Mouse (Mus musculus): ENCODE results near the gene Prrx2. TPM values are rescaled to one million over a fixed set of nuclear protein-coding genes. Genes with fewer than 3 reads are reported as not detected.

Prrx2 gene
- polyA plus RNA-seq, 1 experiment from 2014 or later, result 3.6 TPM

DNA sequence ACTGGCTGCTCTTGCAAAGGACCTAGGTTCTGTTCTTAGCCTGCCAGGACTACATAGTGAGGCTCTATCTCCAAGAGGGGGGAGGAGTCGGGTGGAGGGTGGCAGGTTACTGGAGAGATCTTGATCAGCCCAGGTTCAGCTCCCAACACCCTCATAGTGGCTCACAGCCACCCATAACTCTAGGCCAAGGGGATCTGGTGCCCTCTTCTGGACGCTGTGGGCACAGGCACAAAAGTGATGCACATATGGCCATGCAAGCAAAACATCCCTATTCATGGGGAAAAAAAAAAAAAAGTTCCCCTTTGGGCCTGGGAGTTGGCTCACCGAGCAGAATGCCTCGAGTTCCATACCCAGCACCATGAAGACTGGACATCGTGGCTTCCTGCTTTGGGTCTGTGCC lies 5.5 kb upstream of the Prrx2 start:
- peaks cover 23% of the 10 kb centered on the region for H3K36me3 ChIP-seq (ENCODE audit: control insufficient read depth, insufficient read depth, low read length)

DNA sequence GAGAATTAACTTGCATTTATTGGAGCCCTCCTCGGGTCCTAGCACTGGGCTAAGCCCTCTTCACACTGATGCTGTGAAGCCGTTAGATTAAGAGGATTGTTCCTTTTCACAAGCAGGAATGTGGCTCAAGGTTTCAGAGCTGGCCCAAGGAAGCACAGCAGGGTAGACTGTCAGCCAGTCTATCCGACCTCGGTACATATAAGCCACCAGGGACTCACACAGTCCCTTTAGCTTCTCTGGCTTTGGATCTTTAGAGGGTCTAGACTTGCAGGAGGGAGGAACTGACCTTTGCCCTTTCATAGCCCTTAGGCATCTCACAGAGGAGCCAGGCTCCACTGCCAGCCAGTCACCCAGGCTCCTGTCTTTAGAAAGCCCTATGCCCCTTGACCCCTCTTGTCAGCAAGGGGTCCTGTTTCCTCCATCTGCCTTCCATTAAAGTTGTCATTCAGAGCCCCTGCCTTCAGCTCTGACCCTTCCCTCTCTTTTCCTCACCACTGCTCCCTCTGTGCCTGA lies 4.4 kb upstream of the Prrx2 start, which contains the start of gene Asb6:
Gene Asb6, minus strand, starts transcription at position 51 of the 513 bp plus-strand sequence.
- no peak for ATAC-seq (replicated peaks; ENCODE audit: low FRiP score, low TSS enrichment, low read depth)
- H3K4me3 ChIP-seq (ENCODE audit: low read depth, low read length), result no peak within 1 kb of the TSS
- peaks cover 13% of the 10 kb centered on the region for H3K36me3 ChIP-seq (ENCODE audit: control insufficient read depth, insufficient read depth, low read length)
- no peak for DNase-seq (ENCODE audit: low spot score)
- H3K4me1 ChIP-seq (replicated peaks; ENCODE audit: control insufficient read depth, insufficient read depth, low read length), result peaks cover 9% of the 10 kb centered on the region
- 30% methylated on average over 4 of the region's 4 CpGs for WGBS
- H3K9me3 ChIP-seq (ENCODE audit: control insufficient read depth, low read length), result no peaks in the 10 kb centered on the region
- no peak within 1 kb of the TSS for H3K4me2 ChIP-seq (ENCODE audit: low read length)
- no peak within 1 kb of the TSS for H3K27ac ChIP-seq (ENCODE audit: low read depth)
- H3K27me3 ChIP-seq (replicated peaks; ENCODE audit: control insufficient read depth, insufficient read depth, low read length), result no peaks in the 10 kb centered on the region
- no peak within 1 kb of the TSS for H3K9ac ChIP-seq (ENCODE audit: low read length)

More for the DNA sequence above, 5.5 kb upstream of the Prrx2 start:
- Histone ChIP-seq H3K4me1 (replicated peaks; ENCODE audit: control insufficient read depth, insufficient read depth, low read length) (peaks cover 9% of the 10 kb centered on the region), H3K27ac (ENCODE audit: low read depth) (no peak overlapping the region), H3K27me3 (replicated peaks; ENCODE audit: control insufficient read depth, insufficient read depth, low read length) (no peaks in the 10 kb centered on the region), H3K4me3 (ENCODE audit: low read depth, low read length) (no peak overlapping the region), H3K9me3 (ENCODE audit: control insufficient read depth, low read length) (no peaks in the 10 kb centered on the region), H3K9ac (ENCODE audit: low read length) (no peak overlapping the region), H3K4me2 (ENCODE audit: low read length) (no peak overlapping the region)
- DNase-seq (ENCODE audit: low spot score) (no peak), ATAC-seq (replicated peaks; ENCODE audit: low FRiP score, low TSS enrichment, low read depth) (no peak)
- WGBS, result 36% methylated on average over 5 of the region's 5 CpGs

DNA sequence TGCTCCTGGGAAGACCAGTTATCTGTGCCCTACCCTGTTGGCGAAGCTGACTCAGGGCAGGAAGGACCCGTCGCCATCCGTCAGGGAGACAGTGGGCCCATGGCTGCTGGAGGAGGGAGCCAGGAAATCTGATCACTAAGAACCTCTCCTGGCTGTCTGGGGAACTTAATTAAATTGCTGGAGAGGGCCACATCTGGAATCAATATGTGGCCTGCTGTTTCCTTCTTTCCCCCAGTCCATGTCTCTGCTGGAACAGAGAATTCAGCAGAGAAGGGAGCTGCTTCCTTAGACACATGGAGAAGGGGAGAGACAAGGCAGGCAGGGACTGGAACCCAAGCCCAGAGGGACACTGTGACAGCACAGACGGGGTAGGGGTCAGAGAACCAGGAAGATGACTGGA lies 1.1 kb upstream of the Prrx2 start:
- H3K27ac ChIP-seq (ENCODE audit: low read depth), result no peak overlapping the region
- WGBS, result 42% methylated on average over 5 of the region's 5 CpGs
- no peak overlapping the region for H3K4me2 ChIP-seq (ENCODE audit: low read length)
- H3K4me3 ChIP-seq (ENCODE audit: low read depth, low read length), result no peak overlapping the region
- no peak for ATAC-seq (replicated peaks; ENCODE audit: low FRiP score, low TSS enrichment, low read depth)
- DNase-seq (ENCODE audit: low spot score), result no peak
- no peaks in the 10 kb centered on the region; the same call in 1 of the 2 replicates for H3K4me1 ChIP-seq (replicated peaks; ENCODE audit: control insufficient read depth, insufficient read depth, low read length)
- H3K27me3 ChIP-seq (replicated peaks; ENCODE audit: control insufficient read depth, insufficient read depth, low read length), result no peaks in the 10 kb centered on the region
- H3K9ac ChIP-seq (ENCODE audit: low read length), result no peak overlapping the region
- no peaks in the 10 kb centered on the region for H3K9me3 ChIP-seq (ENCODE audit: control insufficient read depth, low read length)
- no peaks in the 10 kb centered on the region for H3K36me3 ChIP-seq (ENCODE audit: control insufficient read depth, insufficient read depth, low read length)

DNA sequence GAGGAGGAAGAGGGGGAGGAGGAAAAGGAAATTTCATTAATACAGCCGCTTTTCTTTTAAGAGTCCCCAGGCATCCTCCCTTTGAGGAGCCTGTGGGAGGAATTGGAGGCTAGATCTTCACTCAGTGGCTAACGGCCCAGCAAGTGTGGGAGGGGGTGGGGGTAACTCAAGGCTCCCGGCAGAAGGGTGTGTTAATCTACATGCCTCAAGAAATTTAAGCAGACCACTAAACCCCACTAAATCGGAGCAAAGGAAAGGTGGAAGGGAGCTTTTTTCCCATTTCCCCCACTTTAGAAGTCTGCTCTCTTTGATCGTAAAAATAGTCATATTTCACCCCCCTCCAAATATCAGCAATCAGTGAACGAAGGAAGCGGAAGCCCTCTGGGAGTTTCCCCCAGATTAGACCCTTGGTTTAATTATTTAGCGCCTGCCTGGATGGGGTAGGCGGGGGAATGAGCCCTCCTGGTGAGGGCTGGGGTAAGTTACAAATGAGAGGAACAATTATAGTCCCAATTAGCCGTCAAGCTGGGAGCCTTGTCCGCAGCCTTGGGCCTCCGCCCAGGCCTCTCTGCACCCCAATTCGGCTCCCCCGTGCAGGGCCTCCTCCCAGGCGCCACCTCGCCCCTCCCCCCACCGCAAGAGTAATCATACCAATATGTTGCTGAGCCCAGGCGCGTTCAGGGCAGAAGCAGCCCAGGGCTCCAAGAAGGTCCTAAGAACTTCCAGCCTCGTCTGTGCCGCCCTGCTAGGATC lies 1.6 kb downstream of the Prrx2 start:
- Histone ChIP-seq H3K4me2 (ENCODE audit: low read length) (peak overlapping the region; percentile 23), H3K9me3 (ENCODE audit: control insufficient read depth, low read length) (no peaks in the 10 kb centered on the region), H3K27ac (ENCODE audit: low read depth) (no peak overlapping the region), H3K27me3 (replicated peaks; ENCODE audit: control insufficient read depth, insufficient read depth, low read length) (no peaks in the 10 kb centered on the region), H3K9ac (ENCODE audit: low read length) (no peak overlapping the region), H3K4me1 (replicated peaks; ENCODE audit: control insufficient read depth, insufficient read depth, low read length) (no peaks in the 10 kb centered on the region; the same call in 1 of the 2 replicates), H3K4me3 (ENCODE audit: low read depth, low read length) (no peak overlapping the region), H3K36me3 (ENCODE audit: control insufficient read depth, insufficient read depth, low read length) (no peaks in the 10 kb centered on the region)
- ATAC-seq (replicated peaks; ENCODE audit: low FRiP score, low TSS enrichment, low read depth) (no peak), DNase-seq (ENCODE audit: low spot score) (no peak)
- 13% methylated on average over 21 of the region's 21 CpGs for WGBS

DNA sequence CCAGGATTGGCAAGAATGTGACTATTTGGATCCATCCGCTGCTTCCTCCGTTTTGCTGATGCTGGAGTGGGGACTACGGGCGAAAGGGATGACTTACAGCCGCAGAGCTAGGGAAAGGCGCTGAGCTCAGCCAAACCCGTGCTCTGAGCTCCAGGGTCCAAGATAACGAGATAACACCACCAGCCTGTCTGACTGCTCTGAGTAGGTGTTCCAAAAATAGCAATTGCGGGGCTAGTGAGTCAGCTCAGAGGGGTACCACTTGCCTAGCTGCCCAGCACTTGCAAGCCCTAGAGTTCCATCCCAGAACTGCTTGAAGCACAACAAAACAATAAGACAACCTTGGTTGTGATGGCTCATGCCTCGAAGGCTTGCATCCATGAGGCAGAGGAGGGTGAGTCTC lies 7.8 kb downstream of the Prrx2 start:
- H3K4me2 ChIP-seq (ENCODE audit: low read length), result no peak overlapping the region
- peaks cover 32% of the 10 kb centered on the region for H3K27me3 ChIP-seq (replicated peaks; ENCODE audit: control insufficient read depth, insufficient read depth, low read length)
- 0 out of 2 replicates have a peak, but pooled peaks cover 5% of the 10 kb centered on the region for H3K4me1 ChIP-seq (replicated peaks; ENCODE audit: control insufficient read depth, insufficient read depth, low read length)
- DNase-seq (ENCODE audit: low spot score), result no peak
- ATAC-seq (replicated peaks; ENCODE audit: low FRiP score, low TSS enrichment, low read depth), result no peak
- H3K4me3 ChIP-seq (ENCODE audit: low read depth, low read length), result no peak overlapping the region
- H3K36me3 ChIP-seq (ENCODE audit: control insufficient read depth, insufficient read depth, low read length), result no peaks in the 10 kb centered on the region
- H3K9ac ChIP-seq (ENCODE audit: low read length), result no peak overlapping the region
- WGBS, result 39% methylated on average over 10 of the region's 10 CpGs
- H3K9me3 ChIP-seq (ENCODE audit: control insufficient read depth, low read length), result no peaks in the 10 kb centered on the region
- H3K27ac ChIP-seq (ENCODE audit: low read depth), result no peak overlapping the region

DNA sequence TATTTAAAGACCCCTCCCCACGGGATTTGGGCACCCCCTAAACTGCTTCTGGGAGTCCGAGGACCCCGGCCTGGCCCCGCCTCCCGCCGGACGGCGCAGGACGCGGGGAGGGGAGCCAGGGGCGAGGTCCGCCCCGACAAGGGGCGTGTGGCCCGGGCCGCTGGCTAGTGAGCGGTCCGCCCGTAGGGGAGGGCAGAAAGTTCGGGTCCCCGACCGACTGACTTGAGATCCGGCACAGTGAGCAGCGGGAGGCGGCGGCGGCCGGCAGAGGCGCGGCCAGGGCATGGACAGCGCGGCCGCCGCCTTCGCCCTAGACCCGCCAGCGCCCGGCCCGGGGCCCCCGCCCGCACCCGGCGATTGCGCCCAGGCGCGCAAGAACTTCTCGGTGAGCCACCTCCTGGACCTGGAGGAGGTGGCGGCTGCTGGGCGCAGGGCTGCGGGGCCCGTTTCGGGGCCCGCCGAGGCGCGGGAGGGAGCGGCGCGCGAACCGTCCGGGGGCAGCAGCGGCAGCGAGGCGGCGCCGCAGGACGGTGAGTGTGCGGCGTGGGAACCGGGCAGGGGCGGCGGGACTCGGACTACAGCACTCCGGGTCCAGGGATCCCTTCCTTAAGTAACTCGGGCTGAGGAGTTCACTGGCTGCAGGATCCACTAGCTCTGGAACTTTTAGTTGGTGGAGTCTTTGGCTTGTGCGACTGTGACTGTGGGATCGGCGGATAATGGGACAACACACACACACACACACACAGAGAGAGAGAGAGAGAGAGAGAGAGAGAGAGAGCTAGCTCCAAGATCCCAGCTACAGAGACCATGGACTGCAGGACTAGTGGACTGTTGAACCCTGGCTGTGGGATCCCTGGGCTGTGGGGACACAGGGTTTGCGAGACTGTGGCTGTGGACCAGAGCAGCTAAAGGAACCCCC lies 10.6 kb downstream of the Prrx2 start:
- peak overlapping the region; percentile 56 for H3K4me3 ChIP-seq (ENCODE audit: low read depth, low read length)
- DNase-seq (ENCODE audit: low spot score), result no peak
- H3K9me3 ChIP-seq (ENCODE audit: control insufficient read depth, low read length), result no peaks in the 10 kb centered on the region
- H3K36me3 ChIP-seq (ENCODE audit: control insufficient read depth, insufficient read depth, low read length), result no peaks in the 10 kb centered on the region
- 0 out of 2 replicates have a peak, but pooled peaks cover 5% of the 10 kb centered on the region for H3K4me1 ChIP-seq (replicated peaks; ENCODE audit: control insufficient read depth, insufficient read depth, low read length)
- H3K9ac ChIP-seq (ENCODE audit: low read length), result peak overlapping the region; percentile 58
- 0 out of 2 replicates have a peak, but pooled peaks have one; percentile 40 for ATAC-seq (replicated peaks; ENCODE audit: low FRiP score, low TSS enrichment, low read depth)
- no peak overlapping the region for H3K27ac ChIP-seq (ENCODE audit: low read depth)
- WGBS, result 1% methylated on average over 80 of the region's 80 CpGs
- H3K27me3 ChIP-seq (replicated peaks; ENCODE audit: control insufficient read depth, insufficient read depth, low read length), result peaks cover 32% of the 10 kb centered on the region
- peak overlapping the region; percentile 82 for H3K4me2 ChIP-seq (ENCODE audit: low read length)

DNA sequence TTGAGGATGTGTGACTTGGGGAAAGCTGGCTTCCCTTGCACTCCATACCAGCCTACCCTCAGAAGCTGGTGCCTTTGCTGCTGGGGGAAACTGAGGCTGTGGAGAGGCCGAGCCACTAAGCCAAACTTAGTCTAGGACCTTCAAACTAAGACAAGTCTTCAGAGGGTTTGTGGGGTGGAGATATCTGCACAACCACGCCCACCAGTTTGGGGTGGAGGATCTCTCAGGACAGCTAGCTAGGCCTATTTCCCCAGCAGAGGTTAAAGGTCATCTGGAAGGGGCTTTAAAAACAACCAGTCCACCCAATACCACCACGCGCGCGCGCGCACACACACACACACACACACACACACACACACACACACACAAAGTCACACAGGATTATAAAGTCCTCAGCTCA lies 11.5 kb downstream of the Prrx2 start:
- Histone ChIP-seq H3K27me3 (replicated peaks; ENCODE audit: control insufficient read depth, insufficient read depth, low read length) (peaks cover 32% of the 10 kb centered on the region), H3K9me3 (ENCODE audit: control insufficient read depth, low read length) (no peaks in the 10 kb centered on the region), H3K4me1 (replicated peaks; ENCODE audit: control insufficient read depth, insufficient read depth, low read length) (0 out of 2 replicates have a peak, but pooled peaks cover 5% of the 10 kb centered on the region), H3K9ac (ENCODE audit: low read length) (no peak overlapping the region; the same call in 1 of the 2 replicates), H3K36me3 (ENCODE audit: control insufficient read depth, insufficient read depth, low read length) (no peaks in the 10 kb centered on the region), H3K4me2 (ENCODE audit: low read length) (peak overlapping the region; percentile 82), H3K4me3 (ENCODE audit: low read depth, low read length) (peak overlapping the region; percentile 56), H3K27ac (ENCODE audit: low read depth) (no peak overlapping the region)
- DNase-seq (ENCODE audit: low spot score) (no peak), ATAC-seq (replicated peaks; ENCODE audit: low FRiP score, low TSS enrichment, low read depth) (no peak)
- 65% methylated on average over 8 of the region's 8 CpGs for WGBS

DNA sequence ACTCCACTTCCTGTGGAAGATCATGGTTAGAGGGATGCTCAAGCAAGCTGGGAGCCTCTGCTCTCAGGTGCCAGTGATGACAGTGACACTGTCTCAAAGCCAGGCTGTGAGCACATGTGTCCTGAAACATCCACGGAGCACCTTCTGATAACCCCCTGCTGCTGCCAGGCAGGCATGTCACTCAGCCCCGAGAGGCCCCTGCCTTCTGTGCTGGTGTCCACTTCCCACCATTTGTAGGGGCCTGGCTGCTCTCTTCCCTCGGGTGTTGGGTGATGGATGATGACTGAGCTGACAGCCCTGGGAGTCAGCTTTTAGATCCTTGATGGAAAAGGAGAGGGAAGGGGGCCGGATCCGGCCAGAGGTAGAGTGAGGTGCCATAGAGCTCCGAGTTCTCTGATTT lies 12.0 kb downstream of the Prrx2 start:
- WGBS, result 32% methylated on average over 6 of the region's 6 CpGs
- no peaks in the 10 kb centered on the region for H3K9me3 ChIP-seq (ENCODE audit: control insufficient read depth, low read length)
- no peak overlapping the region for H3K27ac ChIP-seq (ENCODE audit: low read depth)
- H3K4me3 ChIP-seq (ENCODE audit: low read depth, low read length), result no peak overlapping the region
- H3K9ac ChIP-seq (ENCODE audit: low read length), result no peak overlapping the region
- H3K36me3 ChIP-seq (ENCODE audit: control insufficient read depth, insufficient read depth, low read length), result no peaks in the 10 kb centered on the region
- 0 out of 2 replicates have a peak, but pooled peaks cover 5% of the 10 kb centered on the region for H3K4me1 ChIP-seq (replicated peaks; ENCODE audit: control insufficient read depth, insufficient read depth, low read length)
- peaks cover 32% of the 10 kb centered on the region for H3K27me3 ChIP-seq (replicated peaks; ENCODE audit: control insufficient read depth, insufficient read depth, low read length)
- ATAC-seq (replicated peaks; ENCODE audit: low FRiP score, low TSS enrichment, low read depth) (no peak), DNase-seq (ENCODE audit: low spot score) (no peak)
- no peak overlapping the region for H3K4me2 ChIP-seq (ENCODE audit: low read length)

Measured in intestine, embryonic 14.5 days (tissue).